Mouse (Mus musculus): ENCODE measurements around the gene Hoxa6.

Hoxa6 gene

DNA sequence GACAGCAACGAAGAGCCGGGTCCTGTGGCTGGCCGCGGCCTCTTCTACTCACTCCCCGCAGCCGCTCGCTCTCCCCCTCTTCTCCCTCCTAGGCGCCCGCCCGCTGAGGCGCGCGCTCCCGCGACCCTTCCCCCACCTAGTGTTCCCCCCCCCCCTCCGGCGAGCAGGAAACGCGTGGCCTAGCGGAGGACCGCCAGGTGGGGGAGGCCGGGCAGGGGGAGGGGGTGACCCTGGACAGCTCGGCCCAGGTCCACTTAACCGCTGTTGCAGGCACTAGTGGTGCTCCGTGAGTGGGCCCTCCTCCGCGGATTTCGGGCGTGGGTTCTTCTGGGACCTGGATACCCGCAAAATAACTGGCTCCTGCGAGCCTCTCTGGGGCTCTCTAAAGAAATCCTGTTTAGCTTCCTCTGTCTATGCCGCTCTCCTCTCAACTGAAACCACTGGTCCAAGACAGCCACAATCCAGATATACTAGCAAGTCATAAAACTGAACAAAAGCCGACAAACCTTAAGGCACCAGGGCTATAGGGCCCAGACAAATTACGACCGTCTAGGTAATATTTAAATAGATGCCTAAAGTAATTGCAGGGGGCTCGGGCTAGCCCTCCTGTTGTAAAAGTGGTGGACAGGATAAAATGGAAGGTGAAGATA, 22.1 kb upstream of the Hoxa6 start, which contains the start of gene Hoxa9:
Hoxa9 (minus strand) TSS at position 574 of the 650 bp plus-strand sequence.
- in situ Hi-C loops (cut with MboI; ENCODE audit: unreplicated experiment in 2 of 2) = loop anchor here in 1 of 2 experiments (25.0 kb wide), 1 partner anchor 1568 kb away; the partner anchor contains the start of gene Npvf

DNA sequence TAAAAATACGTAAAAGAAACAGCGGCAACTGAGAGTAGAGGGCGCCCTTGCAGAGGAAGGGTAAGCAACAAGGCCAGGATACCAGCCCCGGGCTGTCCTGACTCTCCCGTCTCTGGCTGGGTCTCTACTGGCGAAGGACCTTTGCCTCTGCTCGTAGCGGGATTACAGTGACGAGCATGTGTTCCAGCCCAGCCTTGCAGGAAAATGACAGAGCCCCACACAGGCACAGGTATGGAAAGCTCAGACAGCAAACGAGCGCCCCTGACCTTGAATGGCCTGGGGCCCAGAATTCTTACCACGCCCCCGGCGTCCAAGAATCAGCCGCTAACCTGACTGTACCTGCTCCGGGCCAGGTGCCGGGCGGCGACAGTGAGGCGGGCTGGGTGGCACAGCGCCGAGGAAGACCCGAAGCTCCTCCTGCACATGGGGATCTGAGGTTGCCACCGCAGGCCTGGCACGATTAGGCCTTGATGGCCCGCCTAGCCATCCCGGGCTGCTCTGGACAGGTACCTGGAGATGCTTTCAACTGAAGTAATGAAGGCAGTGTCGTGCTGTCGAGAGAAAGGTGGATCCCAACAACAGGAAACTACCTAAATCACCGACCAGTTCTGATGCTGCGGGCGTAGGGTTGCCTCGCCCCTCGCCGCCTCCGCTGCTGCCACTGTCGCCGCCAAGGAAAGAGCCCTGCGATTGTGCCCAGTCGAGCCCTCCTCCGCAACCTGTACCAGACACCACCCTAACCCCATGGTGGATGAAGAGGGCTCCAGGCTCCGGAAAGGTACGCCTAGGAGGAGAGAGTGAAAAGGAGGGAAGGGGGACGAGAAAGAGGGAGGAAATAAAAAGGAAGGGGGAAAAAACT, 21.3 kb upstream of the Hoxa6 start:
- in situ Hi-C loops (cut with MboI; ENCODE audit: unreplicated experiment in 2 of 2) = loop anchor here (10.0 to 25.0 kb wide), 4 partner anchors 365 to 1567 kb away; partner anchors contain the start of gene Npvf (in 1 of the 2)

DNA sequence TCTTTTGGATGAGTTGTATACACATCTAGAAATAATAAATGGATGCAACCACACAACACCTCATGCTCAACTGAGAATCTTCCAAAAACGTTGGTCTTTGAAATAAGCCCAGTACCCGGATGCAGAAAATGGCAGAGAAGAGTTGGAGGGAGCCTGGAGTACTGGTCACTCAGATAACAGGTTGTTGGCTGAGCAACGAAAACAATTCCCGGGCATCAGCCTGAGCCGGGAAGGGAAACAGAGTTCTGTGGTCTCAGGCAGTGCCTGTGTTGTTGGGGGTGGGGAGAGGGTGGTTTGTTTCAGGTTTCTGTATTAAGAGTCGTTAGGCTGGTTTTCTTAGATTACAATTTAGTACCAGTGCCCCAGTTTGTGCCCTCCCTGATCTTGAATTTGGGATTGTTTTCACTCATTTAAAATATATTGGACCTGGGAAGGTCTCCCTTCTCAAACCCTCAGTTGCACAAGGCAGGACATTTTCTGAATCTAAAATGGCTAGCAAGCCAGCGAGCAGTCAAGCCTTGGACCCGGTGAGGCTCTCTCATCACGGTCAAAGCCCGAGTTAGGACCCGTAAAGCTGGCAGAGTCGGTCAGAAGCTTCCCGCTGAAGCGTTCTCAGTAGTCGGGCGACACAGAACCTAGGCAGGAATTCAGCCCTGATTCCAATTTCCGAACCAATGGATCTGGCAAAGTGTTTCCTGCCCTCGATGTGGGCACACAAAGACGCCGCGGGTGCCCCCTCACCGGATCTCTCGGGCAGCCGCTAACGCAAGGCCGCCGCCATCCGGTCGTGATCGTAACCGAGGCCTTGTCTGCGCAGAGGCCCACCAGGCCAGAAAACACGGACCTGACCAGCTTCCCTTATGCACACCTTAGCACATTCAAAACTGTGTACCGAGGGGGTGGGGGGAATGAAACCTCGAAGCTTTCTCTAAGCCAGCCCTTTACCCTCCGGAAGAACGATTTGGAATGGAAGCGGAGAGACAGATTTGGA, 20.2 kb upstream of the Hoxa6 start:
- in situ Hi-C loops (cut with MboI; ENCODE audit: unreplicated experiment in 2 of 2) = loop anchor here (10.0 to 25.0 kb wide), 4 partner anchors 364 to 1566 kb away; partner anchors contain the start of gene Npvf (in 1 of the 2)

DNA sequence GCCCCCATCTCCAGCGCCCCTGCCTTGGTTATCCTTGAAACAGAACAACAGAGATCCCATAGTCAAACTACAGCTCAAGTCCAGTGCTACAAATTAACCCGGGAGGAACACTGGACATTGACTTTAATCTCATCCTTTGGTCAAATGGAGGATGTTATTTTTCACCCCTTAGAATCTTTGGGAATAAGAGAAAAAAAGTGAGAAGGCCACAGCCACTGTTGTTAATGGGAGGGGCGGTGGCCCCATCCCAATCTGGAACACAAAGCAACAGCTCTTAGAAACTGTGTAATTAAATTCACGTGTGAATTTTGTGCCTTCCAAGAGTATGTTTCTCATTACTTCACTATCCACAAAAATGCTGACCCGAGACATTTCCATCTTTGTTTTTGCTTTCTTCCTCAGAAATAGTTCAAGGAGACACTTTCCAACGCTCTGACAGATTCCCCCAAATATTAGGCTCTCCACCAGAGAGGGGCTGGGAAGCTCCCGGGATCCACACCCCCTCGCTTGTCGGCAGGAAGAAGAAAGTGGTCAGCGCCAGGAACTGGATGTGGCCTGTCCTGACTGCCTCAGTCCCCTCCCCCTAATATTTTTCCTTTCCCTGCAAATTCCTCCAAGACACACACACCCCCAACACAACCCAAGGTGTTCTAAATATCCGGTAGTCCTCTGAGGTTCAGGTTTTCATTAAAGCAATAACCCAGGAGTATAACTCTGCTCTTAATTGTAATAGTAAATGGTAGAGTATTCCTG, 19.1 kb upstream of the Hoxa6 start:
- in situ Hi-C loops (cut with MboI; ENCODE audit: unreplicated experiment in 2 of 2) = loop anchor here (10.0 to 25.0 kb wide), 4 partner anchors 363 to 1565 kb away; partner anchors contain the start of gene Npvf (in 1 of the 2)

DNA sequence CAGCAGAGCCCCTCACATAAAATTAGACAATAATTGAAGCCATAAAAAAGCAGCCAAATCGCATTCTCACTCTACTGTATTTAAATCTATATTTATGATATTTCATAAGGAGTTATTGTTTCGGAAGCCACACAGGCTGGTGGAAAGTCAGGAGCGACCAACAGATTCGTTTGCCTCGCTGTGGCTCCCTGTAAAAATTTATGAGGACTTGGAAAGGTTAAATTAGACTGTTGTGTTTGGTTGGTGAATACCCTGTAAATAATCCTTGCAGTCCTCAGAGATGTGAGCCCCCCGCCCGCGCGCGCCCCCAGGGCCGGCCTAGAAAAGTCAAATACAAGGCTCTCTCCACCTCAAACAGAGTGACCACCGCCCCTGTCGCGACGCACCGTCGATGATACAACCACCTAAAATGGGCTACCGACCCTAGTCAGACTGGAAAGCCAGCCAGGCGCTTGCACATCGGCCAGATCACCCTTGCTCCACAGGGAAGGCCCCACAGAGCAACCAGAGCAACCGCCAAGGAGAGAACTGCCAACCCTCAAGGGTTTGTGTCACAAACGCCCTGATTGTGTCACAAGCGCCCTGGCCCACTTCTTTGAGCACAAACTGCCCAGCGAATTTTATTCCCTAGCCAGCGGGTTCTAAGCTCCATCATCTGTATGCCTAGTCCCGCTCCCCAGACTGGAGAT, 18.2 kb upstream of the Hoxa6 start:
- in situ Hi-C loops (cut with MboI; ENCODE audit: unreplicated experiment in 2 of 2) = loop anchor here (10.0 to 25.0 kb wide), 4 partner anchors 362 to 1564 kb away; partner anchors contain the start of gene Npvf (in 1 of the 2)

DNA sequence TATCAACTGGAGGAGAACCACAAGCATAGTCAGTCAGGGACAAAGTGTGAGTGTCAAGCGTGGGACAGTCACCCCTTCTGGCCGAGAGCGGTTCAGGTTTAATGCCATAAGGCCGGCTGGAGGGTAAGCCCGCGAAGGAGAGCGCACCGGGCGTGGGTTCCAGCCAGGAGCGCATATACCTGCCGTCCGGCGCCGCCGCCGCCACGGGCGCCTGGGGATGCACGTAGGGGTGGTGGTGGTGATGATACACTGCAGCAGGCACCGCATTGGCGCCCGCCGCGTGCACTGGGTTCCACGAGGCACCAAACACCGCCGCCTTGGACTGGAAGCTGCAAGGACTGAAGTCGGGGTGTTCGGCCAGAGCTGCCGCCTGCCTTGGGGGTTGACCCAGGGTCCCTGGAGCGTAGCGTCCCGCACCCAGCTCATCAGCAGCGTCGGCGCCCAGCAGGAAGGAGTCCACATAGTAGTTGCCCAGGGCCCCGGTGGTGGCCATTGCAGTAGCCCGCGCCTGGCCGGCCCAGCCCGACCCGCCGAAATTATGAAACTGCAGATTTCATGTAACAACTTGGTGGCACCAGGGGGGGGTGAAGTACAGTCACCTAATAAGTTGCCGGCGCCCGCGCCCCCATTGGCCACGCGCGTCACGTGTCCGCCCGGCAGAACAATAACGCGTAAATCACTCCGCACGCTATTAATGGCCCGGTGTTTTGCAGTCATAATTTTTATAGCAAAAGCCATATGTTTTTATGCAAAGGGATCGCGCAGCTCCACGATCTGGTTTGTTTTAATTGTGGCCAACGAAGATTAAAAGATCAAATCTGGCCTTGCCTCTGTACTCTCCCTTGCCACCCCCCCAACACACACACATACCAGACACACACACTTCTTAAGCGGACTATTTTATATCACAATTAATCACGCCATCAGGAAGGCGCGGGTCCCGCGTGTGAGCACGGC, 17.4 kb upstream of the Hoxa6 start:
- in situ Hi-C loops (cut with MboI; ENCODE audit: unreplicated experiment in 2 of 2) = loop anchor here (10.0 to 25.0 kb wide), 4 partner anchors 361 to 1564 kb away; partner anchors contain the start of gene Npvf (in 1 of the 2)

DNA sequence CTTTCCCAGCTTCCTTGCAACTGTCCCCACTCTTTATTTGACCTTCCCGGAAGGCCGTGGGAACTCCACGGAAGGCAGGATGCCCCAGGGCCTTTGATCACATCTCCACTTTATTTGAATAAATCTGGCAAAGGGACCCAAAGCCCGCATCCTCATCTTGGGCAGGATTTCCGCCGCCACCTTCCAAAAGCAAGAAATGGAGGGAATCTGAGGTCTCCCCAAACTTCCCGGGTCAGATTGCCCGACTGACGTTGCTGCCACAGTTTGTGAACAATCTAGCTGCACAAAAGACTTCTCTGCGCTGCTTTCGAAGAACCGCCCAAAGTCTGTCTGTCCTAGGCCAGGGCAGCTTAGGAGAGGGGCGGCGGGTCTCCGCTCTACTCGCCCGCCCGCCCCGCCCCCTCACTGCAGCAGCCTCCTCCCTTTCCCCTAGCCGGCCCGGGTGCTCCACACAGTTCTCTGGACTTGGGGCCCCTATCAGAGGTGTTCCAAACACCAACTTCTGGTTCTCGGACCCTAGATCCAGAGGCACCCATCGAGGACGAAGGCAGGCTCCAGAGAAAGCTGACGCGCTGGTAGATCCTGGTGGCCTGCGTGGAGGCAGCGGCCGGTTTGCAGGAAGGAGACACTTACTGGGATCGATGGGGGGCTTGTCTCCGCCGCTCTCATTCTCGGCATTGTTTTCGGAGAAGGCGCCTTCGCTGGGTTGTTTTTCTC, 16.5 kb upstream of the Hoxa6 start:
- in situ Hi-C loops (cut with MboI; ENCODE audit: unreplicated experiment in 2 of 2) = loop anchor here (5.0 to 25.0 kb wide), 10 partner anchors 360 to 1563 kb away; partner anchors contain the start of gene Npvf (in 1 of the 2)

DNA sequence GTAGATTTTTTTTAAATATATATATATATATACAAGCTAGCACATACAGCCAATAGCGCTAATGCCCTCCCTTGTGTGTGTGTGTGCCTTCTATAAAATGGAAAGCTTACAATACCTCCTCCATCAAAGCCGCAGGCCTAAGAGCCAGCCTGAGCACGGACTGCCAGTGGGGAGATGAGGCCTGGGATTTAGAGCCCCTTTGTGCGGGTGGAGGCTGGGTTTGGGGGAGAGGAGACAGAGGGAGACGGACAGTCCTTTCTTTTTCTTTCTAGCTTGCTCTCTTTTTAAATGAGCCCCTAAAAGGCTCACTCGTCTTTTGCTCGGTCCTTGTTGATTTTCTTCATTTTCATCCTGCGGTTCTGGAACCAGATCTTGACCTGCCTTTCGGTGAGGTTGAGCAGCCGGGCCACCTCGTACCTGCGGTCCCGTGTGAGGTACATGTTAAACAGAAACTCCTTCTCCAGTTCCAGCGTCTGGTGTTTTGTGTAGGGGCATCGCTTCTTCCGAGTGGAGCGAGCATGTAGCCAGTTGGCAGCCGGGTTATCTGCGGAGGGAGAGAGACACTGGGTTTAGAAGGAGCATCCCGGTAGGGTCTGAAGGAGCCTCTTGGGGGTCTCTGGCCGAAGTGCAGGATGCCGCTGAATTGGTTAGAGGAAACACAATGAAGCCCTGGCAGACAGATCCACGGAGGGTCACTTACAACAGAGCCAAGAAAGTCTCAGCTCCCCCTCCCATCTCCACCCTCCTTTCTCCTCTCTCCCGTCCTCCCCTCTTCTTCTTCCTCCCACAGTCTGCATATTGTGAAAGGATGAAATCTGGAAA, 15.6 kb upstream of the Hoxa6 start:
- in situ Hi-C loops (cut with MboI; ENCODE audit: unreplicated experiment in 2 of 2) = loop anchor here (5.0 to 25.0 kb wide), 9 partner anchors 359 to 1437 kb away; no protein-coding TSS in a partner anchor

DNA sequence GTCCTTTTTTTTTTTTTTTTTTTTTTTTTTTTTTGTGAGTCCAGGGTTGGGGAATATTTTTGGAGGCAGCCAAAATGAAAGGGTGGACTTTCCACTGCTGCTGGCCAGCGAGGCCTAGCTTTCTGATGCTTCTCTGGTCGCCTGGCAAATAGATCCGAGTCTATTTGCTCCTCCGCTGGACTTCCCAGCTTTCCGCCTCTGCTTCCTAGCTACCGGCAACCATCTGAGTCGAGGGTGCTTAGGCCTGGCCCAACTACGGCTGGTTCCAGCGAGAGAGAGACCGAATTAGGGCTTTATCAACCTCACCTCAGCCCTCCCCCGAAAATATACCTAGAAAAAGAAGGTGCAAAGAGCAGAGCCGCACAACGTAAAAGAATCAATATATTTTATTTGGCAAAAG, 14.2 kb upstream of the Hoxa6 start:
- in situ Hi-C loops (cut with MboI; ENCODE audit: unreplicated experiment in 2 of 2) = loop anchor here (5.0 to 25.0 kb wide), 9 partner anchors 358 to 1435 kb away; no protein-coding TSS in a partner anchor

DNA sequence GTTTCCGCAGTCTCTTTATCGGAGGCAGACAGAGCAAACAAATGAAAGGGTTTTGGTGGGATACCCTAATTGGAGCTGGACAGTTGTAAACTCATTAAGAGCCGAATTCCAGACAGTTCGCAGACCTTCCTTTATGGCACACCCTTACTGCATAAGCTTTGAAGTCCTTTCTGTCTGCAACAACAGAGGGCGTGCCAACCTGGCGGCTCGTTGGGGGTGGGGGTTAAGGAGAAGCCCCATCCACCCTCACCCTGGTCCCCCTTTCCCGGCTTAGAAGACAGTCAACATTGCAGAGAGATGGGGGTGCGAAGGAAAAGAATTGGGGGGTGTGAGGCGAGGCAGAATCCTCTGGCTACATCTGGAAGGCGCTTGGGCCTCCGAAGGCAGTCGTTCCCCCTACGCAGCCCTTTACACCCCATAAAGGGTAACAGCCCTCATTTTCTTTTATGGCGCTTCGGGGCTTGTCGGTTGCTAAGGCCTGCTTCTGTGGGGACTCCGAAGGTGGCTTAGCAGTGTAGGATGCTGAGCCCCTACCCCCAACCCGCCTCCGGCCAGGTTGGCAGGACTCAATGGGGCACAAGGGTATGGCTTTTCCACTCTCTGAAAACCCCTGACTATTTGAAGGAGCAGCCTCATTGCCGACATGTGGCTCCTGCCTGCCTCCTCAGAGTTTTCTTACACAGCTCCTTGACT, 13.6 kb upstream of the Hoxa6 start:
- in situ Hi-C loops (cut with MboI; ENCODE audit: unreplicated experiment in 2 of 2) = loop anchor here (5.0 to 25.0 kb wide), 9 partner anchors 357 to 1435 kb away; no protein-coding TSS in a partner anchor

DNA sequence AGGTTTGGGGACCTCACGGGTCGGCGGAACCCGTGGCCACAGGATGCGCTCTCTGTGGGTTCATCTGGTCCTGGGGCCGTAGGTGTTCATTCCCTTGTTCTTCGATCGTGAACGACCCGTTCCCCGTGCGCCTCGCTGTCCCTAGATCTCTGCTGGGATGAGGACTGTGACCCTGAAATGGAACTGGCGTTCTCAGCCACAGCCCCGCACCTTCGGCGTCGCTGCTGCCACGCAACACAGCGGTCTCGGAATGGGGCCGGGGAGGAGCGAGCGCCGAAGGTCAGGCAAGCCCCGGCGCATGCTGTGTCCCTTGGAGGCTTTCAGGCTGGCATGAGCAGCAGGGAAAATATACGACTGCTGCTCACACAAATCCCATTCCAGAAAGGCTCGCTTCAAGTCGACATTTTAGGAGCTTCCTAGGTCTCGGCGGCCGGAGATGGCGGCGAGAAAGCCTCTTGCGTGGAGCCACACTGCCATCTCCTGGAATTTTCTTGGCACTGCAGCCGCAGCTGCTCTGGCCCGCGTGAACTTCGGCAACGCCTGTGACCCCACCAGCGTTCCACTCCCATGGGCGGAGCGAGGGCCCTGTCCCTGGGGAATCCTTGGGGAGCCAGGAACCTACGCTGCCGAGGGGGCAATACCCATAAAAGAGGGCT, 12.9 kb upstream of the Hoxa6 start, which contains the start of gene Hoxa7:
Hoxa7 (minus strand) TSS at position 518 of the 656 bp plus-strand sequence.
- in situ Hi-C loops (cut with MboI; ENCODE audit: unreplicated experiment in 2 of 2) = loop anchor here (5.0 to 25.0 kb wide), 9 partner anchors 357 to 1434 kb away; no protein-coding TSS in a partner anchor

DNA sequence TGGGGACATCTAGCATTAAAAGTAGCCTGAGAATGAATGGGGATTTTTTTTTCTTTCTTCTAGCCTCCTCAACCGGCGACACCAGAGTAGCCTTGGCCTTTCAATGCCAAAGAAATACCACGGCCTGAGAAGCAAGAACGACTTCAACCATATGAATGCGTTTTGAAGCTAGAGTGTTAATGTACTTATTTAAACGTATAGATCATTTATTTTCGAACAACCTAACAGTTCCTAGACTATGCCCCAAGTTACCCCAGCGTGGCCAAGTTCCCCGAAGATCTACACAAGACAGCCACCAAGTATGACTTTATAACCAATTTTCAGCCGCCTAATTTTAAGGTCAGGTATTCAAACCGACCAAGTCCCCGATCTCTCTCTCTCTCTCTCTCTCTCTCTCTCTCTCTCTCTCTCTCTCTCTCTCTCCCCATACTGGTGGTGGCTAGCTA, 12.4 kb upstream of the Hoxa6 start:
- in situ Hi-C loops (cut with MboI; ENCODE audit: unreplicated experiment in 2 of 2) = loop anchor here (5.0 to 25.0 kb wide), 9 partner anchors 356 to 1434 kb away; no protein-coding TSS in a partner anchor

DNA sequence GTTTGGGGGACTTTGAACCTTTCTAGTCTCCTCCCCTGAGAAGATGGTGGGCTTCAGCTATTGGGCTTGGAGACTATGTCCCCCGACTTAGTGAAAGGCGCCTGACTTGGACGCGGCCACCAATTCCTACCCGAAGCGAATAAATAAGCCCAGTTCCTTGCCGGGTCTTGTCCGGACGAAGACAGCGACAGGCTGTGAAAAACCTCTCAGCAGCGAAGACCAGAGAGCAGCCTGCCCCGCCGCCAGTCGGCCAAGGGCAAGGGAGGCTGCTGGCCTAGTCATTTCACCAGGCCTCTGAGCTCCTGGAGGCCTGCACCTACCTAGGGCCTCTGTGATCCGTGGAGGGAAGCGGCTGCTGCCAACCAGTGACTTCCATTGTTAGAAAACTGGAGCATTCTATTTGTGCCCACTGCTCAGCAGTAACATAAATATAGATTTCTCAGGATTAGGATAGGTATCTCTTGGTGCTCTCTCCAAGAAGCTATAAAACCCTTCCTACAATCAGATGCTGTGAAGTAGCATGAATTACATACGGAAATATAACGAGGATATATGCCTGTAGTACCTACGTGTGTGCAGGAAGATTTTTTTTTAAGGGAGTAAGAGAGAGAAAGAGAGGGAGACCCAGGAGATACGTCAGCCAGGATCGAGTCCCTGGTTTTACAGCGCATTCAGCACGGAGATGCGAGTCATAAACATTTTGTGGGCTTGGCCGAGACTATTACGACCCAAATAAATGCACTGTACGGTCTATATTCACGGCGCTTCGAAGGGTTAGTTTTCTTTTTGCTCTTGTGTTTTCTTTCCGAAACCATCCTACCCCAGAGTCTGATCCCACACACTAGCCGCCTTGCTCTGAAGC, 11.7 kb upstream of the Hoxa6 start:
- in situ Hi-C loops (cut with MboI; ENCODE audit: unreplicated experiment in 2 of 2) = loop anchor here (5.0 to 25.0 kb wide), 9 partner anchors 355 to 1433 kb away; no protein-coding TSS in a partner anchor
